Mouse (Mus musculus) thymus, adult 18-20 months (tissue): ENCODE measurements around the gene Mmp9.

Experiments used
- DNase-seq, 2 experiments: peaks; one replicate each; pipeline ENCODE4 v3.0.0; 2022; ENCODE audit warnings: mixed read lengths in 2 of 2

Gene Mmp9

GRCm38 (mm10) chr2:164994156-164994555 is 53.6 kb downstream of the Mmp9 start:
- DNase-seq: no peak

- DNase-seq: no peak
Observed at GRCm38 (mm10) chr2:164994659-164995428, 54.3 kb downstream of the Mmp9 start.

GRCm38 (mm10) chr2:164995976-164996375 is 55.4 kb downstream of the Mmp9 start:
- DNase-seq: no peak

- DNase-seq: no peak
Observed at GRCm38 (mm10) chr2:164996848-164997720, 56.5 kb downstream of the Mmp9 start.

- DNase-seq: no peak
Observed at GRCm38 (mm10) chr2:164997721-164998428, 57.3 kb downstream of the Mmp9 start.

- DNase-seq: no peak
Observed at GRCm38 (mm10) chr2:165001958-165002357, 61.4 kb downstream of the Mmp9 start.

GRCm38 (mm10) chr2:165003108-165003507 is 62.5 kb downstream of the Mmp9 start:
- no peak for DNase-seq

GRCm38 (mm10) chr2:165004237-165004636 is 63.7 kb downstream of the Mmp9 start:
- no peak for DNase-seq
